Mouse (Mus musculus): ENCODE measurements around the gene Slc4a8.

The Slc4a8 gene

DNA sequence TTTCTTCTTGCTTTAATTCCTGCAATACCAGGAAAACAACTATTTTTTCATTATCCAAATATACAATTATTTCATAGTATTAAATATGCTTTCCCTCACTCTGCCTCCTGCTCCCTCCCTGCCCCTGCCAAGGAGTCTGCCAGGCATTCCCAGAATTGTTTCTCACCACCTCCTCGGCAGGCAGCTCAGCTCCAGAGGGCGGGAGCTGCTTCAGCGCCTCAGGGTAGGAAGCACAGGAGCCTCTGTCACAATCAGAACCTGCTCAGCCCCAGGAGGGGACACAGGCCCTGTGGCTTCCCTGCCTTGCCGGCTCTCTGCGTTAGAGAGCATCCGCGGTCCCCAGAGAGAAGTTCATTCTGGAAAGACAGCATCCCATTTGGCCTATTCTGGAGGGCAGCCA, 71.2 kb downstream of the Slc4a8 start:
- DNase-seq: peak; percentile 86

DNA sequence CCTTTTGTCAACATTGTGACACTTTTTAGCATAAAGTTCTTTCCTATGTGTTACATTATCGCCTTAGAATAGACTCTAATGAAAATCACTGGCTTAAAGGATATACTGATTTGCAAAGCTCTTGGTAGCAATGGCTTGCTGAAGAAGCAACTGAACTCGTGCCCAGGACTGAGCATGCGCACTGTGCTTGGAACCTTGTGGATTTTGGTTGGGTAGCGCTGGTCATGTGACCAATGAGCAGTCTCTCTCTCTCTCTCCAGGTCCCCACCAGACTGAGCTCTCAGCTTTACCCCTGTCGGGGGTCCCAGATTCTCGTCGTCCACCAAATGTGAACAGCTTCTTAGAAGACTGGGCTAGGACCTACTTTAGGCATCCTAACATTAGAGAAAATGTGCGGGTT, 75.2 kb downstream of the Slc4a8 start:
- DNase-seq: no peak

DNA sequence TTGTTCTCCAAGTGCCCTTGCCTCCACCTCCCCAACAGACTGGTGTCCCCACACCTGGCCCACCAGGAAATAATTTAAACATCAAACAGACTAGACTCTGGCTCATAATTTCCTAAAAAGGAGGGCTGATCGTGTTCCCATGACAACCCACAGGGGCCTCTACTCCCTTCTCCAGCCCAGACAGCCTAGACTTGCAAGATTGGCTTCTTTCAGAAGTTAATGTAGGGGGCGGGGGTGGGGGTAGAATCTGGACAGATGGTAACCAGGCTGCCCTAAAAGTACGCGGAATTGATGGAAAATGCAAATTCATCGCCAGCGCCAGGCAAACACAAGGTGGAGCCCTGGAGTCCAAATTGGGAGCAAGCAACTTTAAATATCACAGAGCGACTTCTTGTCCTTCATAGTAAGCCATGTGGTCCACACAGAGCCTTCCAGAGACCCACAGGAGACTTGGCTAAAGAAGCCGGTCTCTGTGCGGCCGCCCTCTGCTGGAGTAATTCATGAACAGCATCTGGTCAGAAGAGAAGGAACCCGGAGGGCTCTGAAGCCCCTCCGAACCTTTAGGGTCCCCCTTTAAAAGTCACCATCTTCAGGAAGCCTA, 77.2 kb downstream of the Slc4a8 start:
- DNase-seq: peak; percentile 63

DNA sequence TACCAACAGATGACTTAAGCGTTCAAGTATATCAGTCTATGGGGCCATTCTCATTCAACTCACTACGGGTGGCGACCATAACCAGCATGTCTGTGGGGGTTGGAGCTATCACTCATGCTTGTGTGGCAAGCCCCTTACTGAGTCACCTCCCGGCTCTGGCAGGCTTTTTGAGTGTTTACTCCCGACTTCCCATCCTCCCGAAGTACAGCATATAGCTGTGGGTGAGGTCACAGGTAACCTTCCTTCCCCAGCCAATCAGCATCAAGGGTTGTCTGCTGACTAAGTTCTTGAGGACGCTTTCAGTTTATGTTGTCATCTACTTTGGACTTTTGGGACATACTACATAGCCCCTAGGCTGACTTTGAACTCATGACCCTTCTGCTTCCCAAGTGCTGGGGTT, 82.8 kb downstream of the Slc4a8 start:
- no peak for DNase-seq

DNA sequence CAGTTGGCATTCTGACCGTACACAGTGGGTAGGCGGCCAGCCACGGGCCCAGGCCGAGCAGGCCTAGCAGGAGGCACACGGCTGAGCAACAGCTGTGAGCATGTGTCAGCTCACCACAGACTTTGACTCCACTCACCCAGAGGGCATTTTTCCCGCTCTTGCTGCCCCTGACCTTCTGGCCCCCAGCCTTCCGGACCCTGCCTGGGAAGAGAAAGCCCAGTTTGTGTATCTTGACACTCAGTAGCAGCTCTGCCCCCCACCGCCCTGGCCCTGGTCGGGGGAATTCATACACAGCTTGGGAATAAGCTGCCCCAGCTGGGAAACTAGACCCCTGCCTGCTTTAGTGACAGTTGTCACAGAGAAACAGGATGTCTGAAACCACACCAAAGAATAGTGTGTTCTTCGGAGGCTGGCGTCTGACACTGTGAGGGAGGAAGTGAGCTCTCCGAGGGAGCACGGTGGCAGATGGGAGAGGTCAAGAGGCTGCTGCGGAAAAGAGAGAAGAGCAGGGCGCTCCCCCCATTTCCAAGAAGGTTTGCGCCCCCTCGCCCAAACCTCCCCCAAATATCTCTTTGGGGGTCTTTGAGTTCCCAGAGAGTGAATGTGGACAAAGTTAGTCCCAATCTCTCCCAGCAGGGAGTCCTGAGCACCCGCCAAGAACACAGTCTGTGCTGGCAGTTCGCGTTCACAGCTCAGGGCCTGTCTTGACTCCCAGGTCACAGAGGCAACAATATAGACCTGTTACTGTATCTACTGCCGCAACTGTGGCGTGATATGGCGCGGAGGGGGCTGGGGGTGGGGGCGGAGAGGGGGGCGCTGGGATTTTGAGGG, 83.7 kb downstream of the Slc4a8 start:
- no peak for DNase-seq

DNA sequence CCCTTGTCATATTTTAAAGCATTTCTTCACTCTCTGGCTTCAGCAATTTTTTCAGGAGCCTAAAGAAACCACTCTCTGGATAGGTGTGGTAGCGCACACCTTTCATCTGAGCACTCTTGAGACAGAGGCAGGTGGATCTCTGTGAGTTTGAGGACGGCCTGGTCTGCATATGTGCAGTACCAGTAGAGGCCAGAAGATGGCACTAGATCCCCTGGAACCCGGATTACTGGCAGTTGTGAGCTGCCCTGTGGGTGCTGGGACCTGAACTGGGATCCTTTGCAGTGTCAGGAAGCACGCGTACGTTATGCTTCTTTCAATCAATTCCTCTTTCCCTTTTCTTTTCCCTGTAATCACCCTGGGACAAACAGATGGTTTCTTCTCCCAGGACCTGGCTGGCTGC, 85.6 kb downstream of the Slc4a8 start:
- no peak for DNase-seq

DNA sequence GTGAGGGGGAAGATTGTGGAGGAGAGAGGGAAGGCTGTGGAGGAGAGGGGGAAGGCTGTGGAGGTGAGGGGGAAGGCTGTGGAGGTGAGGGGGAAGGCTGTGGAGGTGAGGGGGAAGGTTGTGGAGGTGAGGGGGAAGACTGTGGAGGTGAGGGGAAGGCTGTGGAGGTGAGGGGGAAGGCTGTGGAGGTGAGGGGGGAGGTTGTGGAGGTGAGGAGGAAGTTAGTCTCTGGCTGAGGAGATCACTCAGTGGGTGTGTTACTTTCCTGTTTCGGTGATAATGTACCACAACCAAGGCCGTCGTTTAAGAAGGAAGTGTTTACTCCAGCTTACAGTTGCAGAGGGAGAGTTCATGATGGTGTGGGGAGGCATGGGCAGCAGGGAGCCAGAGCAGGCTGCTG, 96.0 kb downstream of the Slc4a8 start:
- DNase-seq: no peak

DNA sequence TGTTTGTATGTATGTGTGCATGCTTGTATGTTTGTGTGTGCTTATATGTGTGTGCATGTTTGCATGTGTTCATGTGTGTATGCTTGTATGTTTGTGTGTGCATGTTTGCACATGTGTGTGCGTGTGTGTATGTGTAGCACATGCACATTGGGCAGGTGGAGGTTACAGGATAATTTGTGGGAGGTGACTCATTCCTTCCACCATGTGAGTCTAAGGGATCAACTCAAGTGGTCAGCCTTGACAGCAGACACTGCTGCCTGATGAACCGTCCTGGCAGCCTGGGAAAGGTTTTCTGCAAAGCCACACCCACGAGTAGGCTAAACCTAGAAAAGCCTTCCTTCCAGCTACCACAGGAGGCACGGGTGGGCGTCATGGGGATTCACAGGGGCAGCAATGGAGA, 99.3 kb downstream of the Slc4a8 start:
- no peak for DNase-seq

DNA sequence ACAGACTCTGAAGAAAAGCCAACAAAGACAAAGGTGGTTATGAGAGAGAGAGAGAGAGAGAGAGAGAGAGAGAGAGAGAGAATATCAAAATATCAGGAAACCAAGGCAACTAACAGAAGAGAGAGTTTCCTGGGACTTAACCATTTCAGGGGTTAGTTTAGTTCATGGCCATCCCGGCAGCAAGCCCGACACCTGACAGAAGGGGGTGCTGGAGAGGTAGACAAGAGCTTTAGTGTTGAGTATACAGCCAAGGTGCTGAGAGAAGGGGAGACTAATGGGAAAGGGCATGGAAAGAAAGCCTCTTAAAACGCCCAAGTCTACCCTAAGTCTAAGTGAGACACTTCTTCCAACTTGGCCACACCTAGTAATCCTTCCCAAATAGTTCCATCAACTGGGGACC, 104.0 kb downstream of the Slc4a8 start:
- no peak for DNase-seq

DNA sequence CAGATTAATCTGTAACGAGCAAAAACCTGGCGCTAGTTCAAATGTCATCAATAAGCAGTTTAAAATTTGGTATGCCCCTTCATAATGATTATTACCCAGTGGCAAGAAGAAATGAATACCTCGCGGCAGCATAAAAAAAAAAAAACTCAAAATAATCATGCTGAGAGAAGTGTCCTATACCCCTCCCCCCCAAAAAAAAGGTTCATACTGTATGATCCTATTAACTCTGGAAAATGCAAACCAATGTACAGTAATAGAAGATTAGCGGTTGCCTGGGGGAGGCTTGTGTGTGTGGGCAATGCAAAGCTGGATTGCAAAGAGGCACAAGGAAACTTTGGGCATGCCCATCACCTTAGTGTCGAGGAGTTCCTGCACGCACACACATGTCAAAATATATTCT, 108.0 kb downstream of the Slc4a8 start, which contains the start of gene Scn8a:
Gene Scn8a, plus strand, starts transcription at position 301 of the 400 bp plus-strand sequence.
- no peak for DNase-seq

DNA sequence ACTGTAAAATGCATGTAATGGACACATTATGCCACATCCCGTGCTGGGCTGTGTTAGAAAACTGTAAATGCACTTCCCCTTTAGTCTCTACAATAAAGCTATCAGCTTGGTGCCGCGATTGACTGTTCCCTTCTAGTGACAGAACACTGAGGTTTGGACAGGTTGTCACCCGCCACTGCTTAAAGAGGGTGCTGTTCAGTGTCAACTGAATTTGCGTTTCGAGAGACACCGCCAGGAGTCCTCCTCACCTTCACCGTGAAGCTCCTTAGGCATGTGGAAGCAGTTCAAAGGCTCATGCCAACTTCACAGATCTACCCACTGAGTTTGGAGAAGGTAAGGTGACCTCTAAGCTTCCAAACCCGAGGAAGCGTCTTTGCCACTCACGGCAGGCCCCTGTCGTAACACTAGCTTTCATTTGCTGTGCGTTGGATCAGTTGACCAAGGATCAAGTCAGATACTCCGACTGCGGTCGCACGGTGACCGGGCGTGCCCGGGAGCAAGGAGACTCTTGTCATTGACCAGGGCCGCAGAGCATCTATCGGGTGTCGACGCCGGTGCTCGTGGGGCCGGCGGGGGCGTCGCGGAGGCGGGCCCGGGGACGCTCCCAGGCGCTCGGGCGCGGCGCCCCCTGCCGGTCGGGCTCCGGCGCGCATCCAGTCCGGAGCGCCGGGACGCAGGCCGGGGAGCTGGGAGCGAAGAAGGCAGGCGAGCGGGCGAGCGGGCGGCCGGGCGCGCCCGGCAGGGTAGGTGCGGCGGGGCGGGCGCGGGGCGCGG, 108.6 kb downstream of the Slc4a8 start:
- peak; percentile 81 for DNase-seq

DNA sequence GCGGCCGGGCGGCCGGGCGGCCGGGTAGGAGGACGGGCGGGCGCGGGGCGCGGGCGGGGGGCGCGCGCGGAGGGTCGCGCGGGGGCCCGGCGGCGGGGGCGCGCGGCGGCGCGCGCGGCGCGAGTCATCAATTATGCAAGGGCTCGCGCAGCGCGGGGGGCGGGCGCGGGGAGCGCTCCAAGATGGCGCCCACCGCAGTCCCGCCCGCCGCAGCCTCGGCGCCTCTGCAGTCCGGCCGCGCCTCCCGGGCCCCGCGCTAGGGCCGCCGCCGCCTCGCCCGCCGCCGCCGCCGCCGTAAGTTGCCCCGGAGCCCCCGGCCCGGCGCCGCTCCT, 109.2 kb downstream of the Slc4a8 start:
- peak; percentile 68 for DNase-seq

DNA sequence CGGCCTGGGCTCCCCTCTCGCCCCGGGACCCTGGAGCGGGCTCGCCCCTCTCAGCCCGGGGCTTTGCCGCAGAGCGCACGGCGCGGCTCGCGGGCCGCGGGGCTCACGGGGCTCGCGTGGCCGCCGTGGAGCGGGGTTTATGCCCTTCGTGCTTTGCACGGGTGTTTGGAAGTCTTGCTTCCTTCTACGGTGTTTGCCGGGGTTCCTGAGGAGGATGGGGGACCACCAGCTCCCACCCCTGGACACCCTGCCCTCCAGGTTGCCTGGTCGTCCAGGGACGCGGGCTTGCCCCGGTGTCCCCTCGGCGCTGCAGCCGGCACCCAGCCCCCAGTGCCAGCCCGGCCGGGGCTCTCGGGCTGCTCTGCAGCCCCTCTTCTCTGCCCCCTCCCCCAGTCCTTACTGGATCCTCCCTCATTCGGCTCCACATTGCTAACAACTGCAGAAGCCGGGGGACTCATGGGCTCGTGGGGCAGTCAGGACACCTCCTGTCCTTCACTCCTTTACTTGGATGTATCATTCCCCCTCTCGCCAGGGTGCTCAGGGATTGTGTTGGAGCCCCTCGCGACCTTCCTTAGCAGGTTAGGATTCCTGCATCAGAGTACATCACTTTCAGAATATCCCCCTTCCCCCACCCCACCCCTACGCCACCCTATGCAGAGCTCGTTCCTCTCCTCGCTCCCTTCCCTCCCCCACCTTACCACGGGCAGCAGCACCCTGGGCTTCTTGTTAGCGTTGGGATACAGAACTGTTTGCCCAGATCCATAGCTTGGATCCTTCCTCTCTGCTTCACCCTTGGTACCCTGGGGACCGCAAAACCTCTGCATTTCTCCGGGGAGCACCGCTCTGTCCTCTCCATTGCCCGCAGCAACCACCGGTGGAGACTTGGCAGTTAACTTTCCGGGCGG, 109.8 kb downstream of the Slc4a8 start:
- peak; percentile 55 for DNase-seq

DNA sequence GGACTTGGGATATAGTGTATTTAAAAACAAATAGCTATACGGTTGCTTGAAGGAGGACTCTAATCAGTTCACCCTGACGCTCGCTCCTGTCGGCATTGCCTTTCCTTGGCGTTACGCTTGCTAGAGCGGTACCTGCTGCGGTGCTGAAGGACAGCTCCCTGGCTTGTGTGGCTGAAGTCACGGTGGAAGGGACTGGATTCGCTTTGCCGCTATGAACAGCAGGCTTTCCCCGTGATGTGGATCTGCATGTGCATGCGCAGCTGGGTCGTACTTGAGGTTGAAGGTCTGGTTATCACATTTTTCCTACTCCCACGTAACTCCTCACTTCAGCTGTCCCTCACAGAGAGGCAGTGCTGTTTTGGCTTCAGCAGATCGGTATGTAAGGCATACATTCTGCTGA, 111.6 kb downstream of the Slc4a8 start:
- peak; percentile 53 for DNase-seq
